Mouse (Mus musculus) retina, adult 2 months (tissue): ENCODE measurements at regions not wholly inside any gene's neighbourhood (a gene's known extent, or its start where the extent isn't known, plus 50 kb on each side); places are given as distances from the start of the nearest gene placed in this dataset.

ENCODE experiments used
- DNase-seq: peaks from one replicate; pipeline ENCODE4 v3.0.0-alpha.2; 2012; ENCODE audit warnings: low read depth, low spot score

DNA sequence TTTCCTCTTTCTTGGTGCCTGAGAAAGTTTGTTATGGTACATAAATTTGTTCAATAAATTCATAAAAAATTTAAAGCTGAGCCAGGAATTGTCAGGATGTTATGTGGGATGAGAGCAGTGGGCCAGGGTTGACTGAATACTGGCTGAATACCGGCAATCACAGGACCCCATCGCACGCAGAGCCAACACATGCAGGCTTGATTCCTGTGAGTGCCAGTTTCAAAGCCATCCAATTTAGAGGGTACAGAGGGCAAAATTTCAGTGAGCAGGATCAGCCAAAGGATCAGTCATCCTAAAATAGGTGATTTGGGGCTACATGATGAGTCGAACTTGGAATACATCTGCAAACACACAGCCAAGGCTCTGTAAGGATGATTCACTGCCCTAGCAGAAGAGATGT, 583.6 kb upstream of the Nectin3 start:
- DNase-seq = no peak

DNA sequence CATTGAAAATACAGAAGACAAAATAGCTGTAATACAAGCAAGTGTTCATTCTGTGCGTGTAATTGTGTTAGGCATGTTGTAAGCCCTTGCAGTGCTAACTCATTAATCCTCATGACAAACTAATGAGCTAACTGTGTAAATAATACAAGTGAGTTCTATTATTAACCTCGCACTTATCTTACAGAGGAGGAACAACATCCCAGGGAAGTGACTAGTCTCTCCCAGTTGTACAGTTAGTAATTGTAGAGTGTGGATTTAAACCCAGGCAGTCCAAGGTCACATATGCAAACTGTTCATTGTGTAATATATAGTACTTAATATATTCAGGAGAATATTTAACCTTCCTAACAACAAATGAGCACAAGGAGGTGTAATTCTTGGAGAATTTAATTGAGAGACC, 582.0 kb upstream of the Nectin3 start:
- no peak for DNase-seq

DNA sequence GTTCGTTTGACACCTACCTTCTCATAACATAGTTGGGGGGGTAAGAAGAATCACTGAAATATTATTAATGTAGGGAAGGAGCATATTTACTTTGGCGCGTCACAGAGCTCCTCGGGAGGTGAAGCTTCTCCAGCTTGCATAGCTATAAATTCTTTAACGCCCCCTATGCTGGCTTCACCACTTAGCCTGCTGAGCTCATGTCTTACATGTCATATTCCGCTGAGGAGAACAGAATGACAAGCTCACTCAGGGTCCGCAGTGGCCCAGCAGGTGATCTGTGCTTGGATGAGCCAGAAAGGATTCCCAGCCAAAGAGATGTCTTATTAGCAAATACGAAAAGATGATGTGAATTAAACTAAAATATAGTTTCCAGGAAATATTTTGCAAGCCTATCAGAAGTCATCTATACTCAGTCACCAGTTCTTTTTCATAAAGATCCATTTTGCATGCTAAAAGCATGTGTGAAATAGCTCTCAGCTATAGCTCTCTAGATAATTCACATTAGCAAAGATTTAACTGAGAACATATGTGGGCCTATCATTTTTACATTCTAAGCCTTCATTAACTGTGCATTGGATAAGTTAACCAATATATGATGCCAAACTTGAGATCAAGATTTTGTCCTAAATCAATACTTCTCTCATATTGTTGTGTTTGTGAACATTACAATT, 561.1 kb upstream of the Nectin3 start:
- no peak for DNase-seq

DNA sequence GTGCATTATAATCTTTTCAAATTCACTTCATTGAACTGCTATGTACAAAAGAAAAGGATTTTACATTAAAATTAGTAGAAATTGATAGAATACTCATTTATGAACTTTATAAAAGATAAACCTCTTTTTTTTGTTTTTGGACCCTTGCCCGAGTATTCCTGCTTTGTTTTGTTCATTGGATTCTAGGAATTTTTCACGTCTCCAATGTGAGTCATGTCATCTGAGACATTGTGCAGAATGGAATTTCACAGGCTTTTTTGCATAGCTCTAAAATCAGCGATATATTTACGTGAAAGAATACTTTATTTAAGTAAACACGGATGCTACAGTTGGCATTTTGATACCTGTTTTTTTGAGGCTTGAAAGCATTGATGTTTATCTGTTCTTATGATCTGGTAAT, 560.5 kb upstream of the Nectin3 start:
- DNase-seq = no peak

DNA sequence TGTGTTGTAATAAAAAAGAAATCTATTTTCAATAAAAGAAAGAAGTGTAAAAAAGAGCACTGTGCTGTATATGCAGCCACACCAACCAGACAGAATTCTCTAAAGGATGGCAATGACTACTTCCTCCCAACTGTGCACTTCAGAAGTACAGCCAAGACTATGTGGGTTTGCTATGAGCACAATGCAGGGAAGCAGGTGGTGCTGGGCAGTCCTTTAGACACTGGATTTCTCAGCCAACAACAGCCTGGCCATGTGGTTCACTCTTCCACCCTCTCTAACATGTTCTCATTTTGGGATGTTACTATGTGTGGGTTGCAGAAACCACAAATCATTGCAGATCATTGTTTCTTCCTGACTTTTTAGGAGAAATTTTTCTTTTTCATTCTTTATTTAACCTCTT, 527.6 kb upstream of the Nectin3 start:
- DNase-seq = no peak

DNA sequence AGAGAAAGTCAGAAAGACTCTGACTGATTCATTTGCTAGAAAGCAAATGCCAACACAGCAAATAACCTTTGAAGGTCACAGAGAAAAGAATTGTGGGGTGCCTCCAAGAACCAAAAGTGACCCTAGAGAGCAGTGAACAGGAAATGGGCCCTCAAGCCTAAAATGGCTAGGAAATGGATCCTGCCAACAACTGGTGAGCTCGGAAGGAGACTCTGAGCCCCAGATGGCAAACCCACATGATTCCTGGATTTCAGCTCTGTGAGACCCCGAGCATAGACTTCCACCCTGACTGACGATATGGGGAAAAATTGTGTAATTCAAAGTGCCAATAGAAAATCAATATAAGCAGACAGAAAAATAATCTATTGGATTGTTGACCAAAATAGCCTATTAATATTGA, 519.2 kb upstream of the Nectin3 start:
- DNase-seq = no peak

DNA sequence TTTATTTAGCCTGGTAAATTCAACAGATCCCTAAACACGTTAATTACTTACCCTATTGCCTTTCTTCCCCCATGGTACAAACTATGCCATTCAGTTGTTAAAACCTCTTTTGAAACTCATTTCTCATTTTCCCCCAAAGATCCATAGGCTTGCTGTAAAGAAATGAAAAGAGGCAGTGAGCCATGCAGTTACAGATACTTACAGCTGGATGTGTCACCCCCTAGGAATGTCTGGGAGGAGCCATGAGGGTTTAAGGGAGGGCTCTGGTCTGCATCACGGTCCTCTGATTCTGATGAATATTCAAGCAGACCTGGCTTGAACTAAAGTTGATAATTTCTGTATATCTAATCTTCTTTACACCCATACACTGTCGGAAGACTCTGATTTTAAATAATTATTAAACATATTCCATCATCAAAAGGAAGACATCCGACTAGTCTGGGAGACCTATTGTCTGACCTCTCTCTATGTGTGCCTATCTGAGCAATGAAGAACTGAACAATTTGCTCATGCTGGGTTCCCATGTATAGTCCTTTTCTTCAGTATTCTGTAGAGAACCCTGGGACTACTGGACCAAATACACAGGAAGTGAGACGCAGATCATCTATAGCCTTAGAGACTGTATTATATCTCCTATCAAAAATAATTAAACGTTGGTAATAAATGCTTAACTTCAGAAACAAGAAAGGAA, 484.7 kb upstream of the Nectin3 start:
- no peak for DNase-seq

DNA sequence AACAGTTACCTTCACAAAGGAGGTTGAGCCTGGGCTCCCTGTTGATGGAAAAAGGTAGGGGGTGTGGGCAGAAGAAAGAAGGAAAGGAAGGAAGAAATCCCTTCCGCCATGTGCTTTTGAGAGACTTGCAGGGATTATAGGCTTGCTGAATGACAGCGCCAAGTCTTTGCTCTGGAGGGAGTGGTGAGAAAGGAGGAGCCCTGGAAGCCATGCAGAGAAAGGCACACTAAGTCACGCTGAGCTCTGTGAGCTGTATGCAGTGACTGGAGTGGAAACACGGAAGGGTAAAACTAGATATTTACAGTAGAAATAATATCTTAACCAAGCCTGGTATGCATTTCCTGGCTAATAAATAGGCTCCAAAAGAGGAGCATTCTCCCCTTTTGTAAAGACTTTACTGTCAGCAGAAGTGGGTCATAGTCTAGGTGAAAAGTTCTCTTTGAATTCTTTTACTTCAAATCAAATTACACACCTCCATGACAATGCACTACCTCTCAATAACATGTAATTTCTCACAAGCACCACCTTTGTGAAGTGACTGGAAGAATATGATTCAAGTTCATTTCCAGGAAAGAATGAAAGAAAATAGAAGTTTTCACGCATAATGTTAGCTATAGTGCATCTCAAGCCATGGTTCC, 484.1 kb upstream of the Nectin3 start:
- DNase-seq = no peak

DNA sequence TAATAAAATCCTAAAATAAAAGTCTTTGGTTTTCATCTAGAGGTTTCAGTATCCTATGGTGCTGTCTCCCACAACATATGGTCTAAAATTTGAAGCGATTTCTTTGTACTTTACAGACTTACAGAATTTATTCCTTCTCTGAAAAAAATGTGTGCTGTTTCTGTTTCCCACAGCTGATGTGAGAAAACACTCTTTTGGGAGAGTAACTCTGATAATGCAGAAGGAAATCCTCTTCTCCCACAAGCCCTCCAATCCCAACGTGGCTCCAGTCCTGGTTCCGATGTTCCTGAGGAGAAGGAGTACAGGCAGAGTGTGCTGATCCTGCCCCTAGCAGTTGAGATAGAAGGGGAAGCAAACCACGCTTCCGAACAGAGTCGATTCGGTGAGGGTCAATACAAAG, 467.4 kb upstream of the Nectin3 start:
- DNase-seq = no peak

DNA sequence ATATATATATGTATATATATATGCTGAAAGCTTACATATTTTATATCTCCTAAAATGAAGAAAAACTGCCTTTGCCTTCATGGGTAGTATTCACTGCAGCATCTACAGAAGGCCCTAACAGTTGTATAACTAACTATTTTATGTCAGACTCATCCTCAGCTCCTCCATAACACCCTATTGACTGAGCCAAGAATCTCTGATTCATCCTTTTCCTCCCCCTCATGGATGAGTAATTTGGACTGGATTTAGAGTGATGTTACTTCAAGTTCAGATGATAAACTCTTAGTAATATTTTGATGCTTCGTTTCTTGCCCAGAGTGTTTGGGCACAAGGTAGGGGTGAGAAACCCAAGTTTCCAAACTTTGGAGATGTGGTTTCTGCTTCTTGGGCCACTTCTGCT, 458.7 kb upstream of the Nectin3 start:
- DNase-seq = no peak

DNA sequence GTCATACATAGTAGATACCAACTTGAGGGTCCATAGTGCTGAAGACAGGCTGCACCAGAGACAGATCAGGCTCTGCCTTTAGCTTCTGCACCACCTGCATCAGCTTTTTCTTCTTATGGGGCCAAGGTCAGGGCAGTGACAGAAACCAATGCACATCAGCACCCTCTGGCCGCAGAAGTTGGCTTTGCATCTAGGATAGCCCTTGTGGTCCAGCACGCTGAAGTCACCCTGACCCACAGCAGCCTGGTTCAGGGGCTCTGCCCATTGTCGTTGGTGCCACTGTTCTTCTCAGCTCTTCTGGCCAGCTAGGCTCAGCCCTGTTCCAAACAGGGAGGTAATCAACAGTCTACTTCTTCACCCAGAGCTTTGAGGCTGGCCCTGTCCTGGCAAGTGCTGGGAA, 427.7 kb upstream of the Nectin3 start:
- DNase-seq = no peak

DNA sequence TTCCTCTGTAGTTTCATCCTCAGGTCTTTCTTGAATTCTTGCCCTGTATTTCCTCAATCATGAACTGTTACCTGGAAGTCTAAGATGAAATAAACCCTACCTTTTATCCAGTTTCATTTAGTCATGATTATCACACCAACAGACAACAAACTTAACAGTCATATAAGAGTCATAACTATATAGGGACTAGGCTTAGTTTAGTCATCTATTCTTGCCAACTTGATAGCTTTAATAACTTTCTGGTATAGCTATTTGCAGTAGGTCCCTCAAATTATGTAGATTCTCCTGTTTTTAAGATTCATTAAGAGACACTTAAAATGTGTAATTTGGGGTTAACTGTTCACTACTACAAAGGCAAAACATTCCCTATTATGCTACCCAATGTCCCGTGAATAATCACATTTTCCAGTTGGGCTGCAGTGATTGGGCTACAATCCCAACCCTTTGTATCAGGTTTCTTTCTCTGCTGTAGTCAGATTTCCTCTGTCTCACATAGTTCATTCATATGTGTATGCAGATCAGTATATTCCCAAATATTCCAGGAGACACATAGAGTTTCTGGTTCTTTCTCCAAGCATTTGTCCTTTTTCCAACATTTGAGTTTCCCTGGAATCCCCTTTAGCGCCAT, 396.4 kb upstream of the Nectin3 start:
- peak; percentile 9 for DNase-seq

DNA sequence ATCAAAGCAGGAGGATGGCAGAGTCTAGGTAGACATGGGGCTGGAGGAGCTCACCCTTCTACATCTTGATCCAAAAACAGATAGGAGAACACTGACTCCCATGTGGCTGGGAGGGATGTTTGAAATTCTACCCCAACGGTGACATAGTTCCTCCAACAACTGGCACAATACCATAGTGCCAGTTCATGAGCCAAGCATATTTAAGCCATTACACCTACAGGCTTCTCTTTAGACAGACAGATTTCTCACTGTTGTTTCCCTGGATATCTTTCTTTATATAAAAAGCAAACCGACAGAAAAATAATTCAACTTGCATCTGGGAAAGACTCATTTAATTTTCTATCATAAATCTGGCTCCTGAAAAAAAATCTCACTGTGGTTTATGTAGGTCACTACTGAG, 380.4 kb upstream of the Nectin3 start:
- DNase-seq = no peak

DNA sequence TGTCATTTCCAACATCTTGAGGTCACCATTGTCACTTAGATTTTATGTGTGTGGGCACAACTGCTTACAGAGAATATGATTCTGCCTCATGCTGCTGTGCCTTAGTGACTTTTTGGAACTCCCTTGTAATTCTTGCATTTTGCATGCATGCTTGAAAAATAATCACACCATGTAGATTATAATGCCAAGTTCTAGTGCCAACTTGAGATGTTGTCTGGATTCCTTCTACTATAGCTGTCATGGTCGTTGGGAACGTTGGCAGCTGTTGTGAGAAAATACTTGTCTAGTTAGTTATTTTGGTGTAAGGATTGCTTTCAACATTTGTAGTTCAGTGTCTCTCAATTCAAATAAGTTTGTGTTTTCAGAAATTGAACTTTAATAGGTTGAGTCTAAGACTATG, 365.6 kb upstream of the Nectin3 start:
- no peak for DNase-seq

DNA sequence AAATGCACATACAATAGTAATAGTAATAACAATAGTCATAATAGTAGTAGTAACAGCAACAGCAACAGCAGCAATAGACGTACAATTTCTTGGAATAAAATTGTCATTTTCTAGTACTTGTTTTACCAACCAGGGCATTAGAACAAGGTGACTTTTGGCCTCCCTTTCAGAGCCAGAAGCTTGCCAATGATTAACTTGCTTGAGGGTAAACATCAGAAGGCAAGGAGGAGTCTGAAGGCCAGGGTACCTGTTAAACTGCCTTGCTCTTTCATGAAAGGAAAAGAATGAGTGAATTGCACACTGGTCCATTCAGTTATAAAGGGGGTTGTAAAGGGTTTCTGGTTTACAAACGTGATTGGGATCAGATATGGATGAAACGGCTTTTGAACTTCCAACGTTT, 351.2 kb upstream of the Nectin3 start:
- no peak for DNase-seq

DNA sequence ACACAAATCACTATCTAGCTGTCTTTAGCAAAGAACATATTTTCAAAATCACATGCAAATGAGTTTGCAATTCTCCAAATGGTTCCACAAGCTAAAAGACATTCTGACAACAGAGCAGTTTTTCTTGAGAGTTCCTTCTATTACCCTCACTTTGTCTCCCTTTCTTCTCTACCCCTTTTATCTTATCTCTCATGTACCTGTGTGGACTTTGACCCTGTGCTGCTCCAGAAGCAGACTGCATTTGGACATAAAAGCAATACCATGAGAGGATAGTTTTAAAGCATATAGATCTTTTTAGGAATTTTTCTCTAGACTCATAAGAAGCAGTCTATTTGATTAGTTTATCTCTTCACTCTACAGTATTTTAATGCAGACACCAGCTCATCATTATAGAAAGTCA, 350.4 kb upstream of the Nectin3 start:
- no peak for DNase-seq

DNA sequence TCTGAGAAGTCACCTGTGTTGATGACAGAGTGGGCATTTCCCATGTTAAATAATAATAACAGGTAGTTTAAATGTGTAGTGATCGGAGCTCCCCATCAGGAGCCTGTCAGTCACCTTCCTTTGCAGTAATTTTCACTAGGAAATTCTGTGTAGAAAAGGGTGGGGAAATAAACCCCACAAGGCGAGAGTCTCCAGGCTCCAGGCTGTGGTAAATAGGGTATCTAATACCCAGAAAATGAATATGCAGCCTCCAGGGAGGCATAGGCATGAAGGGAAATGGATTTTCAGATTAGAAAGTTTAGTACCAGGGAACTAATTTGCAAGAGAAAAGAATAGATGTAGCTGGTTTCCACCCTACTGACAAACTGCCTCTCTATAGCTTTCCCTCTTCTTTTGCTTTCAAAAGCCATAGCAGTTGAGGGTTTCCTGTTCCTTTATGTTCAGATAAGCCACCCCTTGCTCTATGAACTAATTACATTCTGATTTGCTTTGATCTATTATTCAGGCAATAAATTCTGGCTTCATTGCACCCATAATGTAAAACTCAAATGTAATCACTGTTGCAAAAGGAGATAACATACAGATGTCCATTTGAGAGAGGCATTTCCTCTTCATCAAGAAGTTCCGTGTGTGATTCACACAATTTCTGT, 349.5 kb upstream of the Nectin3 start:
- DNase-seq = no peak

DNA sequence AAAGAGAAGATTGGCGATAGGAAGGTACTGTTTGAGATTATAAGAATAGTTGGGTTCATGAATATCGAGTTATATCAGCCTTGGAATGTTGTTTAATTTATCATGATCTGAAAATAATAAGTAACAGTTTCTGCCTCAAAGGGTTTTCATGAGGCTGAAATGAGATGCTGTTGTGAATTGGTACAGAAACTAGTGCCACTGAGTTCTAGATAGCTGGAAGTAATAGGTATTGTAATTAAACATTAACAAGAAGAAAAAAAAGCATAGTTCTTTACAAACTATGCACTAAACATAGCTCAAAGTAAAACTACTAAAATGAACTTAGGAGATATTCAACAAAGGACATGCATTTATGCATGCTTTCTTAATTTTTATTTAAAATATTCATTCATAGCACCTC, 342.9 kb upstream of the Nectin3 start:
- DNase-seq = no peak

DNA sequence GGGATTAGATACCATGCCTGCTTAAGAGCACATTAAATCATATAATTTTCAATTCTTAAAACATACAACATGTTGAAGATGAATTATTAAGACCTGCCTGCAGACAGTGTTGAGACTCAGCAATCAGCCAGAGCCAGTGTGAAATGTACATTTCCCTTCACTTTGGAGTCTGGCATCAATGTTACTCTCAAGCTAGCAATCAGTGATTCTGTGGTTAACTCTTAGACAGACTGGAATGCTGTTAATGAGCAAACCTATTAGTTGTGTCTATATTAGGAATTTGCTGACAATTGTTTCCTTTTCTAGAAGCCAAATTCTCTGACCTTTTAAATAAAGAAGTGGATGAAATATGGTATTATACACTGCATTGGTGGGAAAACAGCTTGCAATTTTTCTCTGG, 342.4 kb upstream of the Nectin3 start:
- no peak for DNase-seq

DNA sequence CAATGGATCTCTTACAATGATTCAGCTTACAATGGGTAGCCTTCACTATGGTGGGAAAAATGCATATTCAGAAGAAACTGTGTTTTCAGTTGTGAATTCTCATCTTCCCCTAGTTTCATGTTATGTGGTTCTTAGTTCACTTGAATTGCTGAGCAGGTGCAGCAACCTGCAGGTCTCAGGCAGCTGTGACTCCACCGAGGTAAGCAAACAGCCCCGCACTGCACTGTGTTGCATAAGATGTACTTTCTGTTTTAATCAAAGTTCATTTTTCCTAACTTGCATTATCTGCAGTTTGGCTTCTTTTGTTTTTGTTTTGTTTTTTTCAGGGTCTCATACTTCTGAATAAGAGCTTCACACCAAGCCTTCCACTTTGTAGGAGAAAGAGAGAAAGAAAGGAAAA, 326.8 kb upstream of the Nectin3 start:
- DNase-seq = no peak

DNA sequence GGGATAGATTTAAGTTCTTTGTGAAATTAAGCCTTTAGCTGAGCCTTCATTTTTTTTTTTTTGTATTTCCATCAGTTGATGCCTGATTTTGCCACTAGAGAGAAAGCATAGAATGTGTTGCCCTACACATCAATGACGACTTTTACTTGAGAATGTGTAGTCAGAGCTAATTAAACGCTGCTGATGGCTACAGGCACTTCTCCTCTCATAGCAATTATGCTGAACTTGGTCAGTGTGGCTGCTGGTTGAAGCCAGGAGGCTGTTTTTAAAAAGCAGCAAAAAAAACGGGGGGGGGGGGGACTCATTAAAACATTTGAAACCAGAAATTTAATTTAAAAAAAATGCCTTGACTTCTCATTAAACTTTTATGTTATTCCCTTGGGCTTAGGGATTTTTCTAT, 324.4 kb upstream of the Nectin3 start:
- no peak for DNase-seq

DNA sequence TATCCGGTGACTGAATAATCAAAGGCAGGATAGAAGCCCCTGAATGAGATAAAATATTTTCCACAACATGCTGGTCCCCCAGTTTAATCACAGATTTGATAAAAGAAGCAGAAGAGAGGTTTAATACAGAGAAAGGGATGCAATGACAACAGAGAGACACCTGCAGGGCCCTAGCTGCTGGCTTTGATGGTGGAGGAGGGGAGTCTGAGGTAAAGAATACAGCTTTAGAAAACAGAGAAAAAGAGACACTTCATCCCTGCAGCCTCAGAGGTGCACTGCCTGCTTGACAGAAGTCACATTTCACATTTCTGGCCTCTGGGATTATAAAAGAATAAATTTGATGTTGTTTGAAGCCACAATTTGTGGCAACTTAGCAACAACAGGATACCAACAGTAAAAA, 319.9 kb upstream of the Nectin3 start:
- DNase-seq = no peak
